Mouse (Mus musculus) CH12.LX (cell line): ENCODE results near the gene Psmf1. TPM values are rescaled to one million over a fixed set of nuclear protein-coding genes. Genes with fewer than 3 reads are reported as not detected.

Experiments used
- DNase-seq: peaks from one replicate; pipeline ENCODE4 v3.0.0-alpha.2; 2013; ENCODE audit errors: extremely low read depth
- H3K27ac ChIP-seq: 2 replicates; pipeline ENCODE4 v1.5.1; 2012; ENCODE audit warnings: low read depth, mild to moderate bottlenecking, control low read depth, moderate library complexity; ENCODE audit not compliant: insufficient read depth
- H3K27me3 ChIP-seq: replicated peaks from 2 replicates; pipeline ENCODE3; 2012; ENCODE audit warnings: inconsistent platforms
- H3K36me3 ChIP-seq, 2 experiments: replicated peaks in 1 of 2; 2 replicates each; pipeline versions ENCODE3 to v1.6.1; 2012; ENCODE audit warnings: inconsistent platforms in 1 of 2, low read length in 1 of 2, mild to moderate bottlenecking in 1 of 2, mixed read lengths in 1 of 2, moderate library complexity in 1 of 2; ENCODE audit not compliant: control insufficient read depth in 1 of 2, insufficient read depth in 1 of 2
- H3K4me1 ChIP-seq, 2 experiments: 2 replicates each; pipeline ENCODE4 v1.6.1; 2012; ENCODE audit warnings: inconsistent platforms in 1 of 2, moderate library complexity in 1 of 2; ENCODE audit not compliant: insufficient read depth in 2 of 2, control insufficient read depth in 1 of 2
- H3K4me2 ChIP-seq: 2 replicates; pipeline ENCODE4 v1.6.1; 2012; ENCODE audit warnings: low read depth, mild to moderate bottlenecking, control low read depth; ENCODE audit not compliant: poor library complexity, insufficient read depth, severe bottlenecking
- H3K4me3 ChIP-seq, 3 experiments: fragments of 150-350 bp in 1 of 3; sonication (generic) in 1 of 3; replicated peaks in 1 of 3; 2 replicates each; pipeline versions ENCODE3 to v1.5.1; 2011 to 2012; ENCODE audit warnings: low read depth in 2 of 3, low read length in 2 of 3, mild to moderate bottlenecking in 2 of 3, moderate library complexity in 2 of 3, control low read depth in 1 of 3, improper control_type of control experiment in 1 of 3, inconsistent platforms in 1 of 3, mixed read lengths in 1 of 3; ENCODE audit not compliant: poor library complexity in 1 of 3
- H3K79me2 ChIP-seq: replicated peaks from 2 replicates; pipeline ENCODE4 v1.6.1; 2012; ENCODE audit warnings: mild to moderate bottlenecking, moderate library complexity; ENCODE audit not compliant: control insufficient read depth, poor library complexity, insufficient read depth, severe bottlenecking; ENCODE audit errors: extremely low read depth
- H3K9ac ChIP-seq: 2 replicates; pipeline ENCODE4 v1.6.1; 2012; ENCODE audit warnings: low read depth, mild to moderate bottlenecking, control low read depth, moderate library complexity; ENCODE audit not compliant: insufficient read depth
- H3K9me3 ChIP-seq: replicated peaks from 2 replicates; pipeline ENCODE3; 2012; ENCODE audit warnings: low read length, inconsistent platforms, mixed read lengths
- BHLHE40 ChIP-seq: IDR thresholded peaks from 2 replicates; pipeline ENCODE4 v1.6.1; 2011; ENCODE audit warnings: mild to moderate bottlenecking, low read depth, low read length, improper control_type of control experiment
- CHD2 ChIP-seq: IDR thresholded peaks from 2 replicates; pipeline ENCODE4 v1.6.1; 2011; ENCODE audit warnings: low read length, improper control_type of control experiment
- CTCF ChIP-seq, 2 experiments: IDR thresholded peaks in 1 of 2; conservative IDR thresholded peaks in 1 of 2; 2 replicates each; pipeline ENCODE4 v1.5.1; 2011 to 2012; ENCODE audit warnings: low read depth in 2 of 2, low read length in 2 of 2, improper control_type of control experiment in 1 of 2, inconsistent platforms in 1 of 2, mild to moderate bottlenecking in 1 of 2, moderate library complexity in 1 of 2
- E2F4 ChIP-seq: IDR thresholded peaks from 2 replicates; pipeline ENCODE4 v1.6.1; 2011; ENCODE audit warnings: low read depth, low read length, improper control_type of control experiment; ENCODE audit not compliant: insufficient replicate concordance
- ELF1 ChIP-seq: IDR thresholded peaks from 2 replicates; pipeline ENCODE4 v1.6.1; 2014; ENCODE audit warnings: low read depth, mild to moderate bottlenecking, inconsistent platforms, low read length, improper control_type of control experiment
- EP300 ChIP-seq: IDR thresholded peaks from 2 replicates; pipeline ENCODE4 v1.6.1; 2011; ENCODE audit warnings: low read length, improper control_type of control experiment
- GABPA ChIP-seq: IDR thresholded peaks from 2 replicates; pipeline ENCODE4 v1.6.1; 2012; ENCODE audit warnings: low read depth, low read length, improper control_type of control experiment, inconsistent platforms; ENCODE audit not compliant: insufficient replicate concordance
- HCFC1 ChIP-seq: IDR thresholded peaks from 2 replicates; pipeline ENCODE4 v1.6.1; 2012; ENCODE audit warnings: low read depth, mild to moderate bottlenecking, inconsistent platforms, low read length, improper control_type of control experiment
- IRF4 ChIP-seq: IDR thresholded peaks from 2 replicates; pipeline ENCODE4 v1.6.1; 2014; ENCODE audit warnings: low read depth, mild to moderate bottlenecking, inconsistent platforms, low read length, improper control_type of control experiment
- JUND ChIP-seq: conservative IDR thresholded peaks from 2 replicates; pipeline ENCODE4 v1.6.1; 2011; ENCODE audit warnings: low read depth, low read length, improper control_type of control experiment
- MAFK ChIP-seq: IDR thresholded peaks from 2 replicates; pipeline ENCODE4 v1.6.1; 2011; ENCODE audit warnings: low read length, improper control_type of control experiment; ENCODE audit not compliant: insufficient replicate concordance
- MAX ChIP-seq: IDR thresholded peaks from 2 replicates; pipeline ENCODE4 v1.6.1; 2011; ENCODE audit warnings: low read length, improper control_type of control experiment
- MAZ ChIP-seq: IDR thresholded peaks from 2 replicates; pipeline ENCODE4 v1.6.1; 2012; ENCODE audit warnings: low read depth, mild to moderate bottlenecking, inconsistent platforms, low read length, improper control_type of control experiment, moderate library complexity
- MEF2A ChIP-seq: IDR thresholded peaks from 2 replicates; pipeline ENCODE4 v1.6.1; 2014; ENCODE audit warnings: low read depth, mild to moderate bottlenecking, inconsistent platforms, low read length, improper control_type of control experiment, borderline replicate concordance
- MXI1 ChIP-seq: IDR thresholded peaks from 2 replicates; pipeline ENCODE4 v1.6.1; 2011; ENCODE audit warnings: mild to moderate bottlenecking, low read depth, low read length, improper control_type of control experiment
- MYC ChIP-seq: IDR thresholded peaks from 2 replicates; pipeline ENCODE4 v1.6.1; 2011; ENCODE audit warnings: low read depth, mild to moderate bottlenecking, improper control_type of control experiment, low read length
- NRF1 ChIP-seq: IDR thresholded peaks from 2 replicates; pipeline ENCODE4 v1.6.1; 2014; ENCODE audit warnings: low read depth, mild to moderate bottlenecking, inconsistent platforms, low read length, improper control_type of control experiment, moderate library complexity
- PAX5 ChIP-seq: IDR thresholded peaks from 2 replicates; pipeline ENCODE4 v1.6.1; 2012; ENCODE audit warnings: low read length, inconsistent platforms, mixed read lengths
- POLR2A ChIP-seq: IDR thresholded peaks from 2 replicates; pipeline ENCODE4 v1.6.1; 2011; ENCODE audit warnings: low read depth, mild to moderate bottlenecking, improper control_type of control experiment, low read length
- RCOR1 ChIP-seq: conservative IDR thresholded peaks from 2 replicates; pipeline ENCODE4 v1.6.1; 2012; ENCODE audit warnings: low read depth, mild to moderate bottlenecking, inconsistent platforms, low read length, improper control_type of control experiment
- SIN3A ChIP-seq: IDR thresholded peaks from 2 replicates; pipeline ENCODE4 v1.6.1; 2012; ENCODE audit warnings: low read length, improper control_type of control experiment, inconsistent platforms
- TCF12 ChIP-seq: IDR thresholded peaks from 2 replicates; pipeline ENCODE4 v1.6.1; 2014; ENCODE audit warnings: low read depth, mild to moderate bottlenecking, inconsistent platforms, low read length, improper control_type of control experiment
- UBTF ChIP-seq: IDR thresholded peaks from 2 replicates; pipeline ENCODE4 v1.6.1; 2012; ENCODE audit warnings: low read depth, mild to moderate bottlenecking, inconsistent platforms, low read length, improper control_type of control experiment, moderate library complexity
- USF2 ChIP-seq: conservative IDR thresholded peaks from 2 replicates; pipeline ENCODE4 v1.6.1; 2011; ENCODE audit warnings: low read depth, low read length, improper control_type of control experiment
- ZKSCAN1 ChIP-seq: IDR thresholded peaks from 2 replicates; pipeline ENCODE4 v1.6.1; 2012; ENCODE audit warnings: low read depth, inconsistent platforms, low read length, improper control_type of control experiment, borderline replicate concordance
- ZMIZ1 ChIP-seq: IDR thresholded peaks from 2 replicates; pipeline ENCODE4 v1.6.1; 2012; ENCODE audit warnings: low read depth, mild to moderate bottlenecking, inconsistent platforms, low read length, improper control_type of control experiment
- ZNF384 ChIP-seq: IDR thresholded peaks from 2 replicates; pipeline ENCODE4 v1.6.1; 2012; ENCODE audit warnings: low read depth, low read length, improper control_type of control experiment, inconsistent platforms
- dilution Hi-C: fragments of 300-500 bp; cut with MboI; formaldehyde crosslinking; loops from 2 replicates; pipeline ENCODE4 v1.14.3; 2020; ENCODE audit warnings: low sequenced_read_pairs; ENCODE audit not compliant: extremely low pct_unique_long_range_greater_than_20kb, extremely low pct_ligation_motif_present
- in situ Hi-C: fragments of 300-500 bp; cut with MboI; formaldehyde crosslinking; loops from 3 replicates; pipeline ENCODE4 v1.14.3; 2019; ENCODE audit warnings: low sequenced_read_pairs, low pct_ligation_motif_present, low pct_unique_long_range_greater_than_20kb, mixed read lengths
- polyA plus RNA-seq: library from polyadenylated mRNA; unstranded; fragments of >175 nt; gene quantifications from 2 replicates; pipeline ENCODE4 v1.2.1, GENCODE M21; 2012; ENCODE audit warnings: low read depth; ENCODE audit not compliant: insufficient read length
- total RNA-seq, 2 experiments: library from RNA; depleted of rRNA; stranded (reverse); fragments of 300-350 nt in 1 of 2; fragments of >200 nt in 1 of 2; gene quantifications; 2 replicates each; pipeline ENCODE4 v1.2.3; 2012 to 2014

Psmf1 gene
- total and polyA plus RNA-seq, 3 experiments: 29.5 to 59.7 (median 32.5) TPM

GRCm38 (mm10) chr2:151670026-151670967 lies 73.7 kb downstream of the Psmf1 start:
- Histone ChIP-seq H3K9me3 (peaks cover 4% of the 10 kb centered on the region), H3K36me3 (no peaks in the 10 kb centered on the region), H3K4me1 (no peaks in the 10 kb centered on the region), H3K9ac (no peak overlapping the region), H3K79me2 (no peaks in the 10 kb centered on the region), H3K4me3 (no peak overlapping the region), H3K4me2 (no peak overlapping the region), H3K27ac (no peak overlapping the region), H3K27me3 (peaks cover 58% of the 10 kb centered on the region)
- TF ChIP-seq SIN3A (no peak), PAX5 (no peak), GABPA (no peak), JUND (no peak), IRF4 (no peak), TCF12 (no peak), BHLHE40 (no peak), ZKSCAN1 (no peak), USF2 (no peak), POLR2A (no peak), MAX (no peak), MEF2A (no peak), EP300 (no peak), RCOR1 (no peak), CHD2 (no peak), NRF1 (no peak), ELF1 (no peak), MYC (no peak), MXI1 (no peak), CTCF (conservative IDR thresholded peaks at IDR 0.05 in 1 of 2, IDR thresholded peaks at IDR 0.05 in 1 of 2; ENCODE audit: low read depth in 2 of 2, low read length in 2 of 2) (no peak)
- dilution Hi-C loops (no loop called here), in situ Hi-C loops (no loop called here)
- no peak for DNase-seq

- Histone ChIP-seq H3K4me3 (no peak within 1 kb of the TSS), H3K4me2 (no peak within 1 kb of the TSS), H3K9me3 (peaks cover 4% of the 10 kb centered on the region), H3K4me1 (no peaks in the 10 kb centered on the region), H3K9ac (no peak within 1 kb of the TSS), H3K27ac (no peak within 1 kb of the TSS), H3K79me2 (no peaks in the 10 kb centered on the region), H3K27me3 (peaks cover 55% of the 10 kb centered on the region), H3K36me3 (no peaks in the 10 kb centered on the region)
- no peak for TF ChIP-seq USF2
- no peak for TF ChIP-seq ZNF384
- TF ChIP-seq IRF4: no peak
- TF ChIP-seq GABPA: no peak
- TF ChIP-seq ZKSCAN1: no peak
- no peak for TF ChIP-seq MAX
- TF ChIP-seq NRF1: no peak
- TF ChIP-seq ELF1: no peak
- no peak for TF ChIP-seq MEF2A
- TF ChIP-seq UBTF: no peak
- no peak for TF ChIP-seq E2F4
- no peak for TF ChIP-seq EP300
- no peak for TF ChIP-seq MAFK
- no peak for TF ChIP-seq CHD2
- no peak for TF ChIP-seq CTCF (conservative IDR thresholded peaks at IDR 0.05 in 1 of 2, IDR thresholded peaks at IDR 0.05 in 1 of 2; ENCODE audit: low read depth in 2 of 2, low read length in 2 of 2)
- TF ChIP-seq HCFC1: no peak
- no peak for TF ChIP-seq MAZ
- TF ChIP-seq BHLHE40: no peak
- TF ChIP-seq TCF12: no peak
- TF ChIP-seq ZMIZ1: no peak
- dilution Hi-C loops: no loop called here
- no peak for DNase-seq
- in situ Hi-C loops: no loop called here
Measured at GRCm38 (mm10) chr2:151668433-151668832, 75.6 kb downstream of the Psmf1 start, which contains the start of gene Rad21l. Gene Rad21l, minus strand, starts transcription at chr2:151668533.
